Mouse (Mus musculus): ENCODE measurements around the gene Pdlim4.
A peak's percentile ranks its signal among the peaks of the same experiment; 100 is the strongest.

Gene Pdlim4

GRCm38 (mm10) chr11:54068520-54069371, at the start of gene Pdlim4:
TSS of gene Pdlim4 (minus strand) at chr11:54069014.
- no peak for DNase-seq

- no peak for DNase-seq
Measured at GRCm38 (mm10) chr11:54117096-54117495, 48.3 kb upstream of the Pdlim4 start.

- DNase-seq = no peak
Measured at GRCm38 (mm10) chr11:54116406-54116805, 47.6 kb upstream of the Pdlim4 start.

GRCm38 (mm10) chr11:54115911-54116310, 47.1 kb upstream of the Pdlim4 start:
- DNase-seq = no peak

DNA sequence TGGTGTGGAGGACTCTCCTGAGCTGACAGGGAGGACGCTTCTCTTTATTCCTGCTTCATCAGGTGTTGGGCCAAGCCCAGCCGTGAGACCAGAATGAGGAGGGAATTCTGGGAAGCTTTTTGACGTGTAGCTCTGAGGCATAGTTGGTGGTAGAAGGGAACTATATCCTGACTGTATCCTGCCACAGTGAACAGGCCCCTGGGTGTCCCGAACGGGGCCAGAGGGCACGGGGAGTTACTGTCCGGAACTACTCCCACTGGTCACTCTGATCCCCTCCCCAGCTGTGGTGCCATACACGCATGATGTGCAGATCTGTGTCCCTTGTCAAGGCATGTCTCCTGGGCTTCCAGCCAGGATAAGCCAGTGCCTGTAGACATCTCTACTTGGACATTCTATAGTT, 46.5 kb upstream of the Pdlim4 start:
- no peak for DNase-seq

DNA sequence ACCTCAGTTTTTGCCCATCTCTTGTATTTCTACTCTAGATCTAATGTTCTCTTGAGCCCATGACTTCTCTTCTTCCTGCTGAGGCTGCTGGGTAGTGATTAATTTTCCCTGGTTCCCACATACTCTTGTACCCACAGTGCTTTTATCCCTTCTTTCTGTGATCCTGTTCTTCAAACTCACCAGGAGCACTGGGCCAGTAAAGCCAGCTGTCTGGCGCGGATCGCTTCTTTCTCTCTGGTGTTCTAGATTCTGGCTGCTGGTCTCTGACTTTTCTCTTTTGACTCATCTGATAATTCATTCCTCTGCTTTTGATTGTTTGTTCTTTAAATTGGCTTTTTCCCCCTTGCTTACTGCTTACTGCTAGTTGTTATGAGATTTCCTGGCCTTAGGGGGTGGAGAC, 45.9 kb upstream of the Pdlim4 start:
- DNase-seq = no peak

DNA sequence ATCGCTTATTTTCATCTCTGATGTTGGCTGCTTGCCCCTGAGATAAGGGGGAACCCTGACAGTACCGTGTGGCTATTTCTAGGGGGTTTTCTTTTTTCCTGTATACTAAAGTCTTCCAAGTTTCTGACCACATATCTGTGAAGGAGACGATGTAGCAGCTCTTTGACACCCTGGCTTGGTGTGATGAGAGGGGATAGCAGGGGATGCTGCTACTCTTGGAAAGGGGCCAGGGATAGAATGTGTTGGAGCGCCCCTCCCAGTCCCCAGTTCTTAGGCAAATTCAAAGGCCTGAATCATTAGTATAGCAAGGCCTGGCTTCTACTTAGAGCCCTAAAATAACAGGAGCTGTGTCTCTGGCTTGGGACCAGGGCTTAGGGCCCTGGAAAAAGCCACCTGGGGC, 44.5 kb upstream of the Pdlim4 start:
- DNase-seq = no peak

- DNase-seq = peak; percentile 97
Measured at GRCm38 (mm10) chr11:54112920-54113319, 44.1 kb upstream of the Pdlim4 start.

DNA sequence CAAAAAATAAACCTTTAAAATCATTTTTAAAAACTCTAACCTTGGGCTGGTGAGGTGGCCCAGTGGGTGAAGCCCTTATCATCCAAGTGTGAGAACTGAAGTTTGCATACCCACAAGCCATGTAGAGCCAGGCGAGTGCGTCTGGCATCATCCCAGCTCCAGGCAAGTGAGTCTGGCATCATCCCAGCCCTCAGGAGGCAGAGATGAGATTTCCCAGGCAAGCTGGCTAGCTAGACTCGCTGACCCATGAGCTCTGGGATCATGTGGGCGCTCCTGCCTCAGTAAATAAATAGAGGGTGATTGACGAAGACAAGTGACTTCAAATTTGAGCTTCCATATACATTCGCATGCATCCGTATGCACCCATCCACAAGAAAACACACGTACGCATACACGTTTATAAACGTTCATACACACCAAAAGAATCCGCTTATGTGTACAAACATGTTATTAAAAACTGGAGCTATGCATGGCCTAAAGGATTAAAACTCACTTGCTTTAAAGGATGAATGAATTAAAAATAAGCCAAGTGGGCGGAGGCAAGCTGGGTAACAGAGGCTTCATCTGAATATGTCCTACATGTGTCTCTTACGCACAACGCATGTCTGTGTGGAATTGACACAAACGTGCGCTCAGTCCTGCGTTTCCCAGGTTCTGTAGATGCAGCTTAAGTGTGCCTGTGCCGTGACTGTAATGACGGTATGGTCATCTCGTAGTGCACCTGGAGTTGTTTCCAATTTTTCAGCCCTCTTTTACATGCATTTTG, 43.3 kb upstream of the Pdlim4 start:
- peak; percentile 78 for DNase-seq

DNA sequence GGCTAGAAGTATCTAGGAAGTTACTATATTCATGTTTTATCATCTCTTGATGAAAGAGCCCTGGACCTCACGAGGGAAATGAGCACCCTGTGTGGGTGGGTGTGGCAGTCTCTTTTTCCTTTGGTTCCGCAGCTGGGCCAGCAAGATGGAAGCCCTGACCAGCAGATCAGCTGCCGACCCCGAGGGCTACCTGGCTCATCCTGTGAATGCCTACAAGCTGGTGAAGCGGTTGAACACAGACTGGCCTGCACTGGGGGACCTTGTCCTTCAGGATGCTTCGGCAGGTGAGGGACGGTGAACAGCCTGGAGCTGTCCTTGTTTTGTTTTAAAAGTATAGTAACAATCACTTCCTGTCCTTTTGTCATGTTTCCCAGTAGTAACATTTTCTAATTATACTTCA, 42.5 kb upstream of the Pdlim4 start:
- DNase-seq = no peak

DNA sequence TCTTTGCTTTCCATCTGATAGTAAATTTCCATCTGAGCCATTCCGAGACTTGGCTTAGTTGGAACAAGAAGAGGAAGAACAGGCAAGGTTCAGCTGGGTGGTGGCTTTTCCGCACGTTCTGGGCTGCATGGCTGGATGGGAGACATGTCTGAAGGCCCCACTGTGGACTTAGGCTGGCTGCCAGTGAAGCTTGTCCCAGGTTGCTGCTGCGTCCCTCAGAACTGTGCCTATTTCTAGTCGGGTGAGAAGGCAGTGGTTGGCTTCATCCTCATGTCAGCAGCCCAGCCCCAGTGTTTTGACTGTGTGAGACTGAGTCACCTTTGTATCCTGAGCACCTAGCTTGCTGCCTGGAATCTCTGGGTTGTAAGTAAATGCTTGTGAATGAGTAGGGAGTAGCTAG, 40.1 kb upstream of the Pdlim4 start:
- peak; percentile 52 for DNase-seq

DNA sequence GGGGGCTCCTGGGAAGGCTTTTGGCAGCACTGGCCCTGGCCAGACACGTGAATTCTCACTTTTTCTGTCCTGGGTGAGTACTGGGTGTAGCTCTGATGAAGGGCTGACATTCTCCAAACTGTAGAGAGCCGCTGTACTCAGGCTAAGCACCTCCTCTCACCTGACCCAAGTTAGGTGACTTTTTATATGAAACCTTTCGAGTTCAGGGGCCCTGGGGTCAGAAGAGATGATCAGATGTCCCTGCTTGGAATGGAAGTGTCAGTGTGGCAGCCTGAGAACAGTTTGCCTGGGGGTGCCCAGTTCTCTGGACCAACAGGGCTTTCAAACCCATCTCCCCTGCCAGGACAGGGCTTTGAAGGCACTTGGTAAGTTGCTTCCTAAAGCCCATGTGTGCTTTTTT, 39.3 kb upstream of the Pdlim4 start:
- no peak for DNase-seq

DNA sequence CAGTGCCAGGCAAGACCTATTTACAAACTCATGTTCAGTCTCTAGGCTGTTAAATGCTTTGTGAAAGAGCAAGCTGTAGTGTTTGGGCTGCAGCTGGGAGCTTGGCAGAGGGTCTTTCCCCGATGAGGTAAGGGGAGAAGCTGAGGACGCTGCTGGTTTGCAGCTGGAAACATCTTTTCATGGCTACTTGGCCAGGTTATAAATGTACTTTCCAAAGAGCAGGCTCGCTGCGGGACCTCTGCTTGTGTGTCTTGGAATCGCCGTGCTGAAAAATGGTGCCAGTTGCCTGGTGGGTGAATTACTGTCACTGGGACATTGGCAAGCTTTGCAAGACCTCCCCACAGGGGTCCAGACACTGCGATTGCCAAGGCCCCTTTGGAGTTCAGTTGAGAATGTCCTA, 38.4 kb upstream of the Pdlim4 start:
- DNase-seq = no peak

DNA sequence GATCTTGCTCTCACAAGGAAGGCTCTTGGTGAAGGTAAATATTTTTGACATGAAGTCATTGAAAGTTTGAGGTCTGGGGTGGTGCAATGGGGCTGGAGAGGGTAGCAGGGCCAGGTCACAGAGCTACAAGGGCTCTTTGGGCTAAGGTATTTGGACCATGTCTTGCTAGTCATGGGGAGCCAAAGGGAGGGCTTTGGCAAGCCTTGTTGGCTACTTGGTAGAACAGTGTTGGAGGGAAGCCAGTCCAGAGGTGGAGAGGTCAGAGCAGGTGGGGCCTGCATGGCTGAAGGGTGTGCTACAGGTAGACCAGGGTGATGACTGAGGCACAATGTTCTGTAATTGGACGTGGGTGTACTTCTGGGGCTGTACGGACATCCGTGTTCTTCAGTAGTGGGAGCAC, 37.9 kb upstream of the Pdlim4 start:
- peak; percentile 93 for DNase-seq

DNA sequence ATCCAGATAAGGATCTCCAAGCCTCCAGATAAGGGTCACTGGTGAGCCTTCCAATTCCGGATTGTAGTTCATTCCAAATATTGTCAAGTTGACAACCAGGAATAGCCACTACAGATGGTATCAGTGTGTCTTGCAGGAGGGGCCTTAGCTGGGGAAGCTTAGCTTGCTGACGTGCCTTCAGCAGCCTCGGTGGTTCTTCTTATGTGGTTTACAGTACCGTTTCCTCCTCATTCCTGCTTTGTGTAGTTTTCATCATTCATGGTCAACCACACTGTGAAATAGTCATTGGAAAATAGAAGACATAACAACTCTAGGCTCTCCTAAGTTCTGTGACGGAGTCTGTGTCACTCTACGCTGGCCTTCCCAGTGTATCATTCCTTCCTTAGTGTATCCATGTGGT, 36.2 kb upstream of the Pdlim4 start:
- DNase-seq = no peak

GRCm38 (mm10) chr11:54102706-54103449, 34.1 kb upstream of the Pdlim4 start:
- no peak for DNase-seq

DNA sequence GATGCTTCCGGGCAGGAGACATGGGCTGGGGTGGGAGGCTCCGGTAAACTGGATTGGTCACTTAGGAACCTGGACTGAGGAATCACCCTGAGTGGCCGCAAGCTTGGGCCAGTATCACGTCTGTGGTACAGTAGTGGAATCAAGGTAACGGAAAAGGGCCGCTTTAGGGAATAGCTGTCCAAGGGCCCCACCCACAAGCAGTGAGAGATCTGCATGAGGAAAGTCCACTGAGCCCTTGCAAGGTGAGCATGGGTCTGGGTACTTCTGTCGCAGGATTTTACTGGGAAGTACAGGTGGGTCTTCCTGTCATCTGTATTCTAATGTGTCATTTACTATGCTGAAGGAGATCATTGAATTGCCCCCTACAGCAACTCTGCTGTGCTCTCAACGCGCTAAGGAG, 32.9 kb upstream of the Pdlim4 start:
- no peak for DNase-seq

GRCm38 (mm10) chr11:54100692-54101591, 32.1 kb upstream of the Pdlim4 start:
- DNase-seq = peak; percentile 79

DNA sequence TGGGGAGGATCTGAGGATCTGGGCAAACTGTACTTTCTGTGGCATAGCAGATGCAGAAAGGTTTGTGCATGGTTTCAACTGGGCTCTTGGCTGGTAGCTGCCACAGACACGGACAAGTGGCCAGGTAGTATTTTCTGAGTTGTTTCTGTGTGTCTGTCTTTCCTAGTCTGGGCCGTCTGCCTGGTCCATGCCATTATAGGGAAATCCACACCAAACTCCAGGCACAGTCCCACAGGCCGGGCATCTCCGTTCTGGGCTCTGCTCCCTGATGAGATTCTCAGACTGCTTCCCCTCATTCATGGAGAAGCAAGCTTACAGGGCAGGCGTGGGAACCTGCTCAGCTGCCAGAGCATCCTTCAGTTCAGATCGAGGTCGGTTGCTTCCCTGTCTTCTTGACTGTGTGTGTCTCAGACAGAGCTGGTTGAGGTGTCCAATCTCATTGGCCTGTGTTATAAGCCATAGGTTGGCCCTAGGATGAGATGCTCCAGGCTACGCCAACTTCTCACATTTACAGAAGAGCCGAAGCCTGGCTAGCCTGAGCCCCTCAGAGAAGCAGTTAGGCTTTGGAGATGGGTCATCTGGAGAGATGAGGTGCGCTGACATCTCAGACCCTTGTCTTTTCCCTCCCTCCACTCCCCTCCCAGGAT, 31.4 kb upstream of the Pdlim4 start, which contains the start of gene P4ha2:
TSS of gene P4ha2 (plus strand) at position 51 of the 647 bp plus-strand sequence.
- no peak for DNase-seq

GRCm38 (mm10) chr11:54093000-54093399, 24.2 kb upstream of the Pdlim4 start:
- DNase-seq = peak; percentile 83

GRCm38 (mm10) chr11:54092188-54092587, 23.4 kb upstream of the Pdlim4 start:
- no peak for DNase-seq

DNA sequence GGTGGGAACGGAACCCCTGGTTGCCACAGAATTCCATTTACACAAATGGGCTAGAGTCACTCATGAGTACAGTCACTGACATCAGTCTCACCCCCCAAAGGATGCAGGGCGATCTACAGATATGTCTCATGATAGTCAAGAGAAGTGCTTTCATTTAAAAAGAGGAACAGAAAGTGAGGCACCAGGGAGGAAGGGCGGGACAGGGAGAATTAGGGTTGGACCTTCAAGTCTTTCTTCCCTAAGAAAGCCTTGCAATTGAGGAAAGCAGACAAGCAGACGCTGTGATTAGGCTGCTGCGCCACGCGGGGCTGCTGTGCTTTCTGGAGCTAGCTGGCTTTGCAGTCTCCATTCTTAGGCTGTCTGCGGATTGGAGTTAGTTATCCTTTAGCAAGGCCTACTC, 22.9 kb upstream of the Pdlim4 start:
- DNase-seq = peak; percentile 65
